Mouse (Mus musculus): ENCODE data around the gene Hsd17b14. TPM values are rescaled to one million over a fixed set of nuclear protein-coding genes. Genes with fewer than 3 reads are reported as not detected.
"Not testable (repeated sequence)": the region's sequence is repeated elsewhere in the genome, so short reads cannot be mapped to it uniquely, and the experiment has no call there.

Gene Hsd17b14
- 0.45 and 0.46 TPM in 2 replicates for polyA plus RNA-seq (2014; fragmentation: Nextera tagmentation; extraction: Ambion mirVana)

- H3K4me3 ChIP-seq (ENCODE audit: low read depth, low read length), result no peak within 1 kb of the TSS
- no peaks in the 10 kb centered on the region for H3K27me3 ChIP-seq (ENCODE audit: control insufficient read depth, insufficient read depth, low read length)
- H3K9me3 ChIP-seq (ENCODE audit: control insufficient read depth, low read length), result no peaks in the 10 kb centered on the region
- H3K4me1 ChIP-seq (replicated peaks; ENCODE audit: control insufficient read depth, insufficient read depth, low read length), result no peaks in the 10 kb centered on the region
- no peak within 1 kb of the TSS for H3K27ac ChIP-seq (ENCODE audit: low read depth, low read length)
- H3K36me3 ChIP-seq (ENCODE audit: control insufficient read depth, insufficient read depth, low read length), result no peaks in the 10 kb centered on the region
- no peak within 1 kb of the TSS for H3K4me2 ChIP-seq (replicated peaks; ENCODE audit: low read depth, low read length)
- ATAC-seq (ENCODE audit: low FRiP score) (no peak), DNase-seq (ENCODE audit: low spot score) (no peak)
- no peak within 1 kb of the TSS for H3K9ac ChIP-seq (ENCODE audit: low read depth, low read length)
- 33% methylated on average over 8 of the region's 8 CpGs for WGBS
Observed at GRCm38 (mm10) chr7:45554744-45555143, at the start of gene Hsd17b14. Gene Hsd17b14, plus strand, starts transcription at chr7:45554893.

- 87% methylated on average over 6 of the region's 6 CpGs for WGBS
- DNase-seq (ENCODE audit: low spot score) (no peak), ATAC-seq (ENCODE audit: low FRiP score) (no peak)
- no peak overlapping the region for H3K4me2 ChIP-seq (replicated peaks; ENCODE audit: low read depth, low read length)
- H3K4me3 ChIP-seq (ENCODE audit: low read depth, low read length), result no peak overlapping the region
- H3K9ac ChIP-seq (ENCODE audit: low read depth, low read length), result no peak overlapping the region
- H3K27me3 ChIP-seq (ENCODE audit: control insufficient read depth, insufficient read depth, low read length), result no peaks in the 10 kb centered on the region
- no peak overlapping the region for H3K27ac ChIP-seq (ENCODE audit: low read depth, low read length)
- peaks cover 4% of the 10 kb centered on the region for H3K4me1 ChIP-seq (replicated peaks; ENCODE audit: control insufficient read depth, insufficient read depth, low read length)
- H3K9me3 ChIP-seq (ENCODE audit: control insufficient read depth, low read length), result no peaks in the 10 kb centered on the region
- no peaks in the 10 kb centered on the region for H3K36me3 ChIP-seq (ENCODE audit: control insufficient read depth, insufficient read depth, low read length)
Observed at GRCm38 (mm10) chr7:45507583-45507982, 47.1 kb upstream of the Hsd17b14 start.

GRCm38 (mm10) chr7:45508561-45508960 is 46.1 kb upstream of the Hsd17b14 start:
- ATAC-seq (ENCODE audit: low FRiP score) (no peak), DNase-seq (ENCODE audit: low spot score) (no peak)
- H3K27ac ChIP-seq (ENCODE audit: low read depth, low read length), result no peak overlapping the region
- H3K9me3 ChIP-seq (ENCODE audit: control insufficient read depth, low read length), result no peaks in the 10 kb centered on the region
- 90% methylated on average over 6 of the region's 6 CpGs for WGBS
- peaks cover 4% of the 10 kb centered on the region for H3K4me1 ChIP-seq (replicated peaks; ENCODE audit: control insufficient read depth, insufficient read depth, low read length)
- H3K9ac ChIP-seq (ENCODE audit: low read depth, low read length), result no peak overlapping the region
- H3K27me3 ChIP-seq (ENCODE audit: control insufficient read depth, insufficient read depth, low read length), result no peaks in the 10 kb centered on the region
- no peak overlapping the region for H3K4me2 ChIP-seq (replicated peaks; ENCODE audit: low read depth, low read length)
- no peaks in the 10 kb centered on the region for H3K36me3 ChIP-seq (ENCODE audit: control insufficient read depth, insufficient read depth, low read length)
- no peak overlapping the region for H3K4me3 ChIP-seq (ENCODE audit: low read depth, low read length)

DNA sequence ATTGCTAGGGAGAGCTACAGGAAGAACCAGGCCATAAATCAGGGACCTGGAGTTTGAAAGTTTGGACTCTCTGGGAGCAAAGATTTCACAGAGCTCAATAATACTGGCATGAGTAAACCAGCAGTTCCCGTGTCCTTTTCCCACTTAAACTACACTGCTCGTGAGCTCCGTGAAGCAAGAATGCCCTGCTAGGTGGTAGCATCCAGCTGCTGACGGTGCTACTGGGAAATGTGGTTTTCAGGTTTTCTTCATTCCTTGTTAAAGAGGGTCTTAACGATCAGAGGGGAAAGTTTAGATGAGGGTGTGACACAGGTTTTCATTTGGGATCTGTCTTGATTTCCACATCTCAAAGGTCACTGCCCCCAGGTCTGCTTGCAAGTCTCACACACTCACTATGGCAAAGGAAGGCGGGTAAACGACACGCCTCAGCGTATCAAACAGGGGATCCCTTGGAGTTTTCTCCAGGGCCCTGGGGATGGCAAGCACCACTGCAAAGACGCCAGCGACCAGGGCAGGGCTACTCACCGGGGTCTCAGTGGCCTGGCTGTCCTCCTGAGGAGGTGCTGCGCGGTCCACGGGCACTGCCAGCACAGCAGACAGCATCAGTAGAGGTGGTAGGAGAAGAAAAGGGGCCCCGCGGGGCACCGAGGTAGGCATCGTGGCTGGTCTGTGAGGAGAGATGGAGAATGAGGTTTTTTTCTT is 45.4 kb upstream of the Hsd17b14 start:
- WGBS, result 48% methylated on average over 19 of the region's 19 CpGs
- H3K4me1 ChIP-seq (replicated peaks; ENCODE audit: control insufficient read depth, insufficient read depth, low read length), result peaks cover 4% of the 10 kb centered on the region
- H3K9me3 ChIP-seq (ENCODE audit: control insufficient read depth, low read length), result no peaks in the 10 kb centered on the region
- no peaks in the 10 kb centered on the region for H3K27me3 ChIP-seq (ENCODE audit: control insufficient read depth, insufficient read depth, low read length)
- ATAC-seq (ENCODE audit: low FRiP score) (0 out of 2 replicates have a peak, but pooled peaks have one; percentile 4), DNase-seq (ENCODE audit: low spot score) (no peak)
- H3K4me3 ChIP-seq (ENCODE audit: low read depth, low read length), result peak overlapping the region; percentile 67
- peak overlapping the region; percentile 83 for H3K9ac ChIP-seq (ENCODE audit: low read depth, low read length)
- H3K27ac ChIP-seq (ENCODE audit: low read depth, low read length), result no peak overlapping the region
- H3K36me3 ChIP-seq (ENCODE audit: control insufficient read depth, insufficient read depth, low read length), result no peaks in the 10 kb centered on the region
- H3K4me2 ChIP-seq (replicated peaks; ENCODE audit: low read depth, low read length), result peak overlapping the region; percentile 78

DNA sequence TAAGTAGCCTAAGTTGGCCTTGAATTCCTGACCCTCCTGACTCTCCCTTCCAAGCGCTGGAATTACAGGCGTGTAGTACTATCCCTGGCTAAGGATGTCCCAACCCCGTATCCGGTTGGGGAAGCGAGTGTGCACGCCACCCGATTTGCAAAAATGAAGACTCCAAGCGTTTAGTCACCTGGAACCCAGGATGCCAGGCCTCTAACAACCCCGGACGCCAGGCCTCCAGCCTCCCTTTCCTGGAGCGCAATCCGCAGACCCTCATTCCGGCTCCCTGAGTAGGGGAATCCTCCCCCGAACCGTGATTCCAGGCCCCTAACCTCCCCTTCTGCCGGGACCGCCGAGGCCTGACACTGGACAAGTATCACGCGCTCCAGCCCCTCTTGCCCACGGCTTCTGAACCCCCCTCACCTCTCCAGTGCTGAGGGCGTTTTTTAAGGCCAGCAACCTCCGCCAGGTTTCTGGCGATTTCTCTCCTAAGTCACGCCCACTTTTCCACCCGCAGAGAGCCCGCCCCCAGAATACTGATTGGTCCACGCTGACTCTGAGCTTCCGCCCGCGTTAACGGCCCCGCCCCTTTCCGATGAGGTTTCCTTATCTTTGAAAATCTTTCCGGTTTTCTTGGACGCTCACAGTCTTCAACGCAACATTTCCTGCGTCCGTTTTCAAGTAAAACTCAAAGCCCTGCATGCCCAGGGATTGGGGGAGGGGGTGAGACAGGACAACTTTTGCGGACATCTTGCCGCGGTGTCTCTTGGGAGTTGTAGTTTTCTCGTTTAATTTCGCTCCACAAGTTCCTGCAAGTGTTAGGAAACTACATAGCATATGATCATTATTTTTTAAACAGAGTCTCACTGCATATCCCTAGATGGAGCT is 44.5 kb upstream of the Hsd17b14 start, which contains the start of gene Nucb1:
Gene Nucb1 (minus strand): TSS at position 495 of the 876 bp plus-strand sequence.
- H3K4me2 ChIP-seq (replicated peaks; ENCODE audit: low read depth, low read length), result peak within 1 kb of the TSS; percentile 78
- WGBS, result under 1% methylated on average over 44 of the region's 44 CpGs
- peak within 1 kb of the TSS; percentile 43 for H3K27ac ChIP-seq (ENCODE audit: low read depth, low read length)
- no peaks in the 10 kb centered on the region for H3K27me3 ChIP-seq (ENCODE audit: control insufficient read depth, insufficient read depth, low read length)
- H3K9ac ChIP-seq (ENCODE audit: low read depth, low read length), result peak within 1 kb of the TSS; percentile 83
- ATAC-seq (ENCODE audit: low FRiP score) (peak; percentile 92), DNase-seq (ENCODE audit: low spot score) (peak; percentile 94)
- H3K4me3 ChIP-seq (ENCODE audit: low read depth, low read length), result peak within 1 kb of the TSS; percentile 67
- H3K36me3 ChIP-seq (ENCODE audit: control insufficient read depth, insufficient read depth, low read length), result no peaks in the 10 kb centered on the region
- no peaks in the 10 kb centered on the region for H3K9me3 ChIP-seq (ENCODE audit: control insufficient read depth, low read length)
- H3K4me1 ChIP-seq (replicated peaks; ENCODE audit: control insufficient read depth, insufficient read depth, low read length), result peaks cover 4% of the 10 kb centered on the region

DNA sequence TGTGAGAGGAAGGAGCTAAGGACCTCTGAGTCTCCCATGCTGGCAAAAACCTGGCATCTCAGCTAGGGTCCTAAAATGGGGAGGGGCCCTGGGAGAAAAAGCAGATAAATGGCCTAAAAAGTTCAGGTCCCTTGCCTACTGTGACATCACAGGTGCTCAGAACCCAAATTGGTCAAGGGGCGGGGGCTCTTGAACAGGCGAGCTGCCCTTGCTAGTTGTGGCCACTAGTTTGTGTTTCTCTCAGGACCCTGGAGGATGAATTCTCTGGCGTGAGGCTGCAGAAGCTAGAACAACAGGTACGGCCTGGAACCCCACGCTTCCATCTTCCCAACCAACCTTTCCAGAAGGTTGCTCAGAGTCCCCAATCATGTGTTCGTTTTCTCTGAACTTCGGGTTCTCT is 40.3 kb upstream of the Hsd17b14 start:
- Histone ChIP-seq H3K27ac (ENCODE audit: low read depth, low read length) (no peak overlapping the region), H3K4me2 (replicated peaks; ENCODE audit: low read depth, low read length) (no peak overlapping the region), H3K9me3 (ENCODE audit: control insufficient read depth, low read length) (no peaks in the 10 kb centered on the region), H3K9ac (ENCODE audit: low read depth, low read length) (no peak overlapping the region), H3K4me1 (replicated peaks; ENCODE audit: control insufficient read depth, insufficient read depth, low read length) (peaks cover 3% of the 10 kb centered on the region), H3K27me3 (ENCODE audit: control insufficient read depth, insufficient read depth, low read length) (no peaks in the 10 kb centered on the region), H3K36me3 (ENCODE audit: control insufficient read depth, insufficient read depth, low read length) (no peaks in the 10 kb centered on the region), H3K4me3 (ENCODE audit: low read depth, low read length) (no peak overlapping the region)
- WGBS, result 84% methylated on average over 7 of the region's 7 CpGs
- no peak for DNase-seq (ENCODE audit: low spot score)
- ATAC-seq (ENCODE audit: low FRiP score), result no peak

DNA sequence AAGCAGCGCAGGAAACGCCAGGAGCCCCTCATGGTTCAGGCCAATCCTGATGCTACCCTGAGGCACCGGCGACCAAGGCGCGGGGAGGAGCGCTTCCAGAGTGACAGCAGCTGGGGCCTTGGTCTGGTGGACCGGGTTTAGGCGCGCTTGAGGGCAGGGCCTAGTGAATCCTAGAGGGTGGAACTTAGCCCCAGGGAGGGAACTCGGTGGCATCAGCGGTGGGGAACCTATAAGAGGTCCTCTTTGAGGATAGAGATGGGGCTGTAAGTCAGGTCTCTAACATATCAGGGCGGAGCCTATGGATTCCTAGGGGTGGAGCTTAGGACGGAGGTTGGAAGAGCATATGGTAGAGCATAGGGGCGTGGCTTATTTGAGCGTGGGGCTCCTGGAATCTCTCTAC is 39.3 kb upstream of the Hsd17b14 start:
- ATAC-seq (ENCODE audit: low FRiP score) (0 out of 2 replicates have a peak, but pooled peaks have one; percentile 38), DNase-seq (ENCODE audit: low spot score) (no peak)
- Histone ChIP-seq H3K27ac (ENCODE audit: low read depth, low read length) (no peak overlapping the region), H3K27me3 (ENCODE audit: control insufficient read depth, insufficient read depth, low read length) (no peaks in the 10 kb centered on the region), H3K36me3 (ENCODE audit: control insufficient read depth, insufficient read depth, low read length) (no peaks in the 10 kb centered on the region), H3K4me2 (replicated peaks; ENCODE audit: low read depth, low read length) (no peak overlapping the region), H3K9me3 (ENCODE audit: control insufficient read depth, low read length) (no peaks in the 10 kb centered on the region), H3K4me3 (ENCODE audit: low read depth, low read length) (no peak overlapping the region), H3K4me1 (replicated peaks; ENCODE audit: control insufficient read depth, insufficient read depth, low read length) (no peaks in the 10 kb centered on the region), H3K9ac (ENCODE audit: low read depth, low read length) (no peak overlapping the region)
- 31% methylated on average over 16 of the region's 16 CpGs for WGBS

DNA sequence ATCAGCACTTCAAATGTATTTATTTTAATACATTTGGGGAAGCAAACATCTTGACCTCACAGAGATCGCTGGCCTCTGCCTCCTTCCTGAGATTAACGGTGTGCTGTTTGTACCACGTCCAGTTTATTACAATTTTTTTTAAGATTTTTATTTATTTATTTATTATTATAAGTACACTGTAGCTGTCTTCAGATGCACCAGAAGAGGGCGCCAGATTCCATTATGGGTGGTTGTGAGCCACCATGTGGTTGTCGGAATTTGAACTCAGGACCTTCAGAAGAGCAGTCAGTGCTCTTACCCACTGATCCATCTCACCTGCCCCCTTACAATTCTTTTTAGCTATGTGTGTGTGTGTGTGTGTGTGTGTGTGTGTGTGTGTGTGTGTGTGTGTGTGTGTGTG is 37.8 kb upstream of the Hsd17b14 start:
- not testable (repeated sequence) for H3K4me1 ChIP-seq (replicated peaks; ENCODE audit: control insufficient read depth, insufficient read depth, low read length); H3K27ac ChIP-seq (ENCODE audit: low read depth, low read length); H3K9me3 ChIP-seq (ENCODE audit: control insufficient read depth, low read length); H3K4me2 ChIP-seq (replicated peaks; ENCODE audit: low read depth, low read length); ATAC-seq (ENCODE audit: low FRiP score); H3K36me3 ChIP-seq (ENCODE audit: control insufficient read depth, insufficient read depth, low read length); DNase-seq (ENCODE audit: low spot score); H3K9ac ChIP-seq (ENCODE audit: low read depth, low read length); H3K4me3 ChIP-seq (ENCODE audit: low read depth, low read length); H3K27me3 ChIP-seq (ENCODE audit: control insufficient read depth, insufficient read depth, low read length)
- 62% methylated on average over 5 of the region's 5 CpGs for WGBS

Measured in hindbrain, embryonic 11.5 days (tissue).